In genomic region chr11:72041290-72041767, GRCm38 (mm10) we compare ENCODE assay signal across 8 mouse cellular contexts. TPM values are rescaled to one million over a fixed set of nuclear protein-coding genes. Genes with fewer than 3 reads are reported as not detected.
DNase-seq lines count a peak whose midpoint lies in the region; ATAC-seq and TF ChIP-seq lines count a peak whose summit lies in the region.

No protein-coding gene starts in this region.

- H3K4me2 ChIP-seq in limb, embryonic 14.5 days (replicated peaks; ENCODE audit: low read depth, low read length, severe bottlenecking) = peak overlapping the region; percentile 90
- peak overlapping the region; percentile 85 for H3K4me2 ChIP-seq in stomach, embryonic 15.5 days

- peaks cover 15% of the 10 kb centered on the region for H3K4me1 ChIP-seq in erythroblast, embryonic 14.5 days (ENCODE audit: control insufficient read depth)
- peaks cover 17% of the 10 kb centered on the region for H3K4me1 ChIP-seq in limb, embryonic 14.5 days (ENCODE audit: control insufficient read depth, insufficient read depth, low read length)
- H3K4me1 ChIP-seq in stomach, embryonic 15.5 days = peaks cover 23% of the 10 kb centered on the region

- H3K36me3 ChIP-seq in erythroblast, embryonic 14.5 days (ENCODE audit: control insufficient read depth) = no peaks in the 10 kb centered on the region; the same call in 1 of the 2 replicates
- peaks cover 19% of the 10 kb centered on the region for H3K36me3 ChIP-seq in limb, embryonic 14.5 days (ENCODE audit: control insufficient read depth, insufficient read depth, low read length)
- H3K36me3 ChIP-seq in stomach, embryonic 15.5 days = peaks cover 4% of the 10 kb centered on the region; the same call in 1 of the 2 replicates

- H3K9ac ChIP-seq in limb, embryonic 14.5 days (ENCODE audit: low read depth, low read length, severe bottlenecking) = peak overlapping the region; percentile 61
- no peak overlapping the region for H3K9ac ChIP-seq in stomach, embryonic 15.5 days

- WGBS in limb, embryonic 14.5 days = 16% methylated on average over 6 of the region's 6 CpGs
- 18% methylated on average over 6 of the region's 6 CpGs for WGBS in stomach, embryonic 15.5 days

- no peaks in the 10 kb centered on the region for H3K9me3 ChIP-seq in erythroblast, embryonic 14.5 days (ENCODE audit: control insufficient read depth, low read length)
- H3K9me3 ChIP-seq in limb, embryonic 14.5 days (ENCODE audit: control insufficient read depth, low read length) = no peaks in the 10 kb centered on the region
- H3K9me3 ChIP-seq in stomach, embryonic 15.5 days = no peaks in the 10 kb centered on the region

- no peak for TF ChIP-seq POLR2A in limb, embryonic 14.5 days (IDR thresholded peaks at IDR 0.05; ENCODE audit: borderline replicate concordance, extremely low read depth, insufficient read depth, insufficient read length)

- H3K4me3 ChIP-seq in erythroblast, embryonic 14.5 days (replicated peaks) = peak overlapping the region; percentile 62
- H3K4me3 ChIP-seq in limb, embryonic 14.5 days (replicated peaks; ENCODE audit: low read length) = peak overlapping the region; percentile 69
- peak overlapping the region; percentile 73 for H3K4me3 ChIP-seq in stomach, embryonic 15.5 days (replicated peaks)

- peaks cover 22% of the 10 kb centered on the region for H3K27me3 ChIP-seq in erythroblast, embryonic 14.5 days (ENCODE audit: control insufficient read depth)
- H3K27me3 ChIP-seq in limb, embryonic 14.5 days (ENCODE audit: control insufficient read depth, insufficient read depth, low read length) = no peaks in the 10 kb centered on the region
- H3K27me3 ChIP-seq in stomach, embryonic 15.5 days (replicated peaks) = no peaks in the 10 kb centered on the region

- no peak for ATAC-seq in erythroblast, adult 5-6 weeks (replicated peaks; ENCODE audit: low FRiP score, poor library complexity, severe bottlenecking)
- ATAC-seq in limb, embryonic 14.5 days (ENCODE audit: low FRiP score, low read depth) = no peak
- ATAC-seq in stomach, embryonic 15.5 days (ENCODE audit: insufficient read depth, low FRiP score, low read depth) = no peak

- H3K27ac ChIP-seq in limb, embryonic 14.5 days (replicated peaks; ENCODE audit: low read depth, low read length) = no peak overlapping the region
- no peak overlapping the region for H3K27ac ChIP-seq in stomach, embryonic 15.5 days

- peak; percentile 22 for DNase-seq in thymus, postnatal 14 days
- DNase-seq in thymus, postnatal 36 days = no peak
- no peak for DNase-seq in limb, embryonic 14.5 days (ENCODE audit: low spot score)
- DNase-seq in right cerebral cortex, adult 18-20 months = no peak
- no peak for DNase-seq in adrenal gland, postnatal 36 days

RNA-seq across cellular contexts. Expression of gene Pimreg, which starts 0.5 kb away (rescaled TPM):
- 0.17 and 0.25 TPM in 2 replicates for polyA plus RNA-seq in erythroblast, embryonic 14.5 days (2012)
- 5.6 and 6.5 TPM in 2 replicates for total RNA-seq in erythroblast, adult 5-6 weeks (2015; ENCODE audit: low replicate concordance)
- total RNA-seq in erythroblast, adult 5-6 weeks (2017; ENCODE audit: low replicate concordance) = 2.0 and 2.2 TPM in 2 replicates
- polyA plus RNA-seq in limb, embryonic 14.5 days (2012; rRNA removed) = 59.1 and 68.2 TPM in 2 replicates
- polyA plus RNA-seq in limb, embryonic 14.5 days (2014; fragmentation: Nextera tagmentation; extraction: Ambion mirVana) = 87.9 and 88.8 TPM in 2 replicates
- 77.8 and 87.4 TPM in 2 replicates for polyA plus RNA-seq in stomach, embryonic 15.5 days (2015; fragmentation: Nextera tagmentation; extraction: Ambion mirVana)
- total RNA-seq in adrenal gland, postnatal 36 days (2021) = 1 to 10 TPM; 3.6 to 5.1 TPM

RNA-seq across cellular contexts. Expression of gene Aipl1, which starts 4.0 kb away (rescaled TPM):
- polyA plus RNA-seq in erythroblast, embryonic 14.5 days (2012) = 0.02 TPM in 2 replicates
- 1.5 TPM in 1 of 2 replicates, not detected in the other for total RNA-seq in erythroblast, adult 5-6 weeks (2015; ENCODE audit: low replicate concordance)
- not detected in 2 replicates for total RNA-seq in erythroblast, adult 5-6 weeks (2017; ENCODE audit: low replicate concordance)
- 0.28 TPM in 2 replicates for polyA plus RNA-seq in limb, embryonic 14.5 days (2012; rRNA removed)
- 0.25 TPM in 1 of 2 replicates, not detected in the other for polyA plus RNA-seq in limb, embryonic 14.5 days (2014; fragmentation: Nextera tagmentation; extraction: Ambion mirVana)
- 0.27 and 0.34 TPM in 2 replicates for polyA plus RNA-seq in stomach, embryonic 15.5 days (2015; fragmentation: Nextera tagmentation; extraction: Ambion mirVana)
- total RNA-seq in adrenal gland, postnatal 36 days (2021) = not detected

Comparison
In these comparisons a context has a peak if more than half of its experiments do, and no peak if none do; other contexts are left out.
1. RNA of gene Pimreg, which starts 0.5 kb away (polyA plus RNA-seq): 59.1 to 88.8 TPM in limb, embryonic 14.5 days and 77.8 to 87.4 TPM in stomach, embryonic 15.5 days; 0.17 to 0.25 TPM in erythroblast, embryonic 14.5 days; every median in the first group is over 10 times any median in the second.
2. Peak in every context shown above with its lines, with median percentiles within 50 percentile points of each other: H3K4me3 ChIP-seq.